Mouse (Mus musculus) R1 (cell line): Measurements from ENCODE around the gene Tbce.
"Not testable (repeated sequence)": the region's sequence is repeated elsewhere in the genome, so short reads cannot be mapped to it uniquely, and the experiment has no call there.

Experiments
- DNase-seq: peaks from one replicate; pipeline ENCODE4 v3.0.0-alpha.2; 2018; ENCODE audit warnings: low read depth, low spot score

Tbce gene

GRCm38 (mm10) chr13:14039292-14039965, at the start of gene Tbce:
Tbce (minus strand) TSS chr13:14039638.
- DNase-seq: peak; percentile 95

- no peak for DNase-seq
These were observed 49.2 kb upstream of the Tbce start for GRCm38 (mm10) chr13:14088669-14089068.

GRCm38 (mm10) chr13:14075326-14075725, 35.9 kb upstream of the Tbce start:
- no peak for DNase-seq

DNA sequence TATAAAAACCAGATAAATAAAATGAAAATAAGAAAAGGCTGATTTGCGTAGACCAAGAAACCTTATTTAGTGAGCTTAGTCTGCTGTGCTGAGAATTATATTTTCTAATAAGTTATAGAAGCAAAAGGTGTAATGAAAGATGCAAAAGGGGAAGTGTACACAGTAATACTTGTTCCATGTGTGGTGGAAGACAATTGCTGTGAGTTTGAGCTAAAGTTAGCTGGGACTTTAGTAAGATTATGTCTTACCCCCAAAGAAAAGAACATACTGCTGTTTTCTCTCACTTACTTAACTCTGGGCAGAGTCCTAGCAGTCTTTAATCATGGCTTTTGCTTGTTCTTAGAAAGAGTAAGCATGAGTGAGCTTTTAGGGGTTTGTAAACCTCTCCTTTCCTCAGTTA, 34.9 kb upstream of the Tbce start:
- no peak for DNase-seq

GRCm38 (mm10) chr13:14069291-14069690, 29.9 kb upstream of the Tbce start:
- DNase-seq: no peak

DNA sequence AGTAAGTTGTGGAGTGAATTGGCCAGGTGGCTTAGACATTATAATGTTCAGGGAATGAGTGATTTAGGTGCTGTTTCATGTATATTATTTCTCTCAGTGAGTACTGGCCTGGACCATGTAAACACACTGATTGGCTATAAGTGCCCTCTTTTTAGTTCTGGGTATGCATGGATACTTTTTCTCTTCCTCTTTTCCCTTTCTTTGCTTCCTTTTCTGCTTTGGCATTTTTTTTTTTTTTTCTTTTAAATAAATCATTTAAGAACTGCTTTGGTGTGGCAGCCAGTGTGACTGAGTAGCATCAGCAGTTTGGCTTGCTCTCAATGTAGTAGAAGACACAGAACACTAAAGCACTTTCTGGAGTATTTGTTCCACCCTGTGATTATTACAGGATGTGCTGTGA, 28.6 kb upstream of the Tbce start:
- DNase-seq: no peak

GRCm38 (mm10) chr13:14065701-14066100, 26.3 kb upstream of the Tbce start:
- DNase-seq: no peak

GRCm38 (mm10) chr13:14065028-14065380, 25.6 kb upstream of the Tbce start:
- DNase-seq: no peak

DNA sequence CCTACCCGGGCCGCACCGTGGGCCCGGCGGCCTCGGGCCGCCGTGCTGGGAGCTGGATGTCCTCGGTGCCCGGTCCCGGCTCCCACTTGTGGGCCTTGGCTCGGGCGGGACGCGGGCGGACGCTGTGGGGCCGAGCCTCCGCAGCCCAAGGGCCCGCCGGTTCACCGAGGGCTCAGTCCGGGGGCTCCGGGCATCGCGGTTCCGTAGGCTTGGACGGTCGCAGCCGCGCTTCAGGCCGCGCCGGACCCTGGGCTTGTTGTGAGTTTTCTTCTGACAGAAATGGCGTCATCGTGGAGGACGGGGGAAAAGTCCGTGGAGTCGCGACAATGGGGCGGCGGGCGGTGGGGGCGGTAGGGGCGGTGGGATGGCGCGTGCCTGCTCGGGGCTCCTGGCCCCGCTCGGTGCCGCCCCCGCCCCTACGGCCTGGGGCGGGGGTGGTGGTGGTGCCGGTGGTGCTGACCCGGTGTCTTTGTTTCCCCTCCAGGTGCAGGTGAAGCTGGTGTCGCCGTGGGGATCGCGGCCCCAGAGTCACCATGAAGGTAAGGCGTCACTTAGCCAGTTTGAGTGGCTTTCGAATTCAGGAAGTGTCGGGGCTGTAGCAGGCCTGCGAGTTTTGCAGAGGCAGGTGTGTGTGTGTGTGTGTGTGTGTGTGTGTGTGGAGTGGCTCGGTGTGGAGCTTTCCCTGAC, 25.0 kb upstream of the Tbce start:
- peak; percentile 56 for DNase-seq

- no peak for DNase-seq
These were observed 24.5 kb upstream of the Tbce start for GRCm38 (mm10) chr13:14063942-14064271.

DNA sequence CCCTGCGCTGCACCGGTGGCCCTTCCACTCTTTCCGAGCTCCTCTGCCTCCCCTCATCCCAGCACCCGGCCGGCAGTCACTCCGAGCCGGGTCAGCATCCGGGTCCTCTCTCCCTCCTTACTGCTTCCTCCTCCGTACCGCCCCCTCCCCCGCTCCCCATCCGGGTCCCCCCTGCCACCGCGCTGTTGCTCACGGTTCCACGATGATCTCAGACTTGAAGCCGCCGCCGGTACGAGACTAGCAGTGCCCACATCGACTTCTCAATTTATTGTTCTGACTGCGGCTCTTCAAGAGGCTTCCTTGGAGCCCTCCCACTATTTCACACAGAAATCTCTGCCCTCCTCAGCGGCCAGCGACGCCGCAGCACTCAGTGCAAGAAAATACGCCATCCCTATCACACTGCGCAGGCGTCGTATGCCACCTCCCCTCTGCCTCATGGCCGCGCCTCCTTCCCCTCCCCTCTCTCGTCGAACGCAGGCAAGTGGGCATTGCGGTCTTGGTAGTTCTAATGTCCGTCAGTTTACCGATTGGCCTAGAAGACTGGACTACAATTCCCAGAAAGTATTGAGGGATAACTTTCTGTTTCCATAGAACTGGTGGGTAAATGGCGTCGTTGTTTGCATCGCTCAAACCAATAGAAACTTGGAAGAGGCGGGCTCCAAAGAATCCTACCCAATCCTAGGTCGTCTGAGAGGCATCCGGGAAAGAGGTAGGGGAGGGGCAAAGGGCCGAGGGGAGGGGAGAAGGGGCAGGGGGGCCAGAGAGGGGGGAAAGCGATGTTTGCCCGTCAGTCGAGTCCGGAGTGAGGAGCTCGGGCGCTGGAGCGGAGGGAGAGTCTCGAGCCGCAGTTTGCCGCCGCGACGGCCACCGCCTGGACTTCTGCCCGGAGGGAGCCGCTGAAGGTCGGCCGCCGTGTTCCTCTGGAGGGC, 23.8 kb upstream of the Tbce start, which contains the start of the genes Arid4b and Ggps1:
Gene Arid4b (plus strand): TSS at position 220 of the 929 bp plus-strand sequence.
Gene Ggps1 (minus strand): TSS at position 476 of the 929 bp plus-strand sequence.
- DNase-seq: peak; percentile 100

GRCm38 (mm10) chr13:14062209-14063012, 23.0 kb upstream of the Tbce start:
- DNase-seq: peak; percentile 27

- DNase-seq: no peak
These were observed 20.1 kb upstream of the Tbce start for GRCm38 (mm10) chr13:14059582-14059981.

- no peak for DNase-seq
These were observed 17.4 kb upstream of the Tbce start for GRCm38 (mm10) chr13:14056801-14057200.

- no peak for DNase-seq
These were observed 10.4 kb upstream of the Tbce start for GRCm38 (mm10) chr13:14049878-14050277.

DNA sequence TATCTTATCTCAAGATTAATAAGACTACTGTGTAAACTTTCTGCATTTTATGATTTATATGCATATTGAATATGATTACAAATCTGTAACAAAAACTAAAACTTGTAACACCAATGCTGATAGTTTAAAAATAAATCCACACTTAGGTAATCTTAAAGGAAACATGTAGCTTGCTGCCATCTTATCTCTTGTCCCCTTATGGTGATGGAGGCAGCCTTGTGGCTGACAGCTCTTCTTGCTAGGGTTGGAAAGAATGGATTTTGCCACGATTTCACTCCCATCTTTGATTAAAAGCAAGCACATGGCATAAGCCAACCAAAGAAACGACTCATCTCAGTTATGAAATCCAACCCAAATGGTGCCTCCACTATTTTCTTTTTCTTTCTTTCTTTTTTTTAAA, 5.1 kb upstream of the Tbce start:
- DNase-seq: no peak

- DNase-seq: no peak
These were observed 4.4 kb upstream of the Tbce start for GRCm38 (mm10) chr13:14043851-14044250.

DNA sequence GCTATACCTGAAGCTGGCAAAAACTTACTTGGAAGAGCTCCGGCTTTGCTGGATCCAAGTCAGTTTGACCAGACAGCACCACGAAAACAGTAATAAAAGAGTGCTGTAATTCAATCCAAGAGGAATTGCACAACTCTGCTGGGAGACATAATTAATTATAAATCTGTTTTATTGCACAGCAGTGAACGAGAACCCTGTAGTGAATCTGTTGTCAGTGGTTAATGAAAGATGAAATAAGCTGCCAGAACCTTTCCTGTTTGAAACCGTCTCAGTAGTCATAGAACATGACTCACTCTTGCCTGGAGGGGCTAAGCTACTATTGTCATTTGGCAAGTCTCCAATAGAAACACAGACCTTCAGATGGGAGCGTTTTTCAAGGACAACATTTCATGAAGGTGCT, 748 bp upstream of the Tbce start:
- peak; percentile 35 for DNase-seq

DNA sequence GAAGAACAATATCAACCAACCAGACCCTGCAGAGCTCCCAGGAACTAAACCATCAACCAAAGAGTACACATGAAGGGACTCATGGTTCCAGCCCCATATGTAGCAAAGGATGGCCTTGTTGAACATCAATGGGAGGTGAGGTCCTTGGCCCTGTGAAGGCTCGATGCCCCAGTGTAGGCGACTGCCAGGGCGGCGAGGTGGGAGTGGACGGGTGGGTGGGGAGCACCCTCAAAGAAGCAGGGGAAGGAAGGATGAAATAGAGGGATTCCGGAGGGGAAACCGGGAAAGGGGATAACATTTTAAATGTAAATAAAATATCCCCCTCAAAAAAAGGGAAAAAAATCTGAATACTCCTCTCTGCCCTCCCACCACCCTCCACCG, 537 bp downstream of the Tbce start:
- no peak for DNase-seq

- no peak for DNase-seq
These were observed 3.4 kb downstream of the Tbce start for GRCm38 (mm10) chr13:14035875-14036630.

GRCm38 (mm10) chr13:14035352-14035751, 4.1 kb downstream of the Tbce start:
- not testable (repeated sequence) for DNase-seq
